Mouse (Mus musculus) spleen, adult 2 months (tissue): ENCODE data around the gene Edc3. TPM values are rescaled to one million over a fixed set of nuclear protein-coding genes. Genes with fewer than 3 reads are reported as not detected.

Experiments used
- DNase-seq, 2 experiments: peaks; one replicate each; pipeline versions ENCODE4 v3.0.0 to v3.0.0-alpha.2; 2012 to 2021; ENCODE audit warnings: low spot score in 2 of 2, low read depth in 1 of 2
- H3K27ac ChIP-seq: fragments of 200-500 bp; 2 replicates; pipeline ENCODE4 v1.5.1; 2012; ENCODE audit warnings: low read length, inconsistent platforms; ENCODE audit not compliant: insufficient read depth
- H3K27me3 ChIP-seq: fragments of 200-500 bp; 2 replicates; pipeline ENCODE4 v1.6.1; 2012; ENCODE audit warnings: mild to moderate bottlenecking, moderate library complexity, low read length, inconsistent platforms; ENCODE audit not compliant: control insufficient read depth, insufficient read depth
- H3K36me3 ChIP-seq: fragments of 200-500 bp; 2 replicates; pipeline ENCODE4 v1.6.1; 2012; ENCODE audit warnings: mild to moderate bottlenecking, low read length, inconsistent platforms; ENCODE audit not compliant: control insufficient read depth, insufficient read depth
- H3K4me1 ChIP-seq: fragments of 200-500 bp; 2 replicates; pipeline ENCODE4 v1.6.1; 2011; ENCODE audit warnings: inconsistent platforms; ENCODE audit not compliant: control insufficient read depth, insufficient read depth, insufficient read length
- H3K4me3 ChIP-seq: fragments of 200-500 bp; 2 replicates; pipeline ENCODE4 v1.5.1; 2011; ENCODE audit warnings: mild to moderate bottlenecking, inconsistent platforms; ENCODE audit not compliant: insufficient read depth, insufficient read length; ENCODE audit errors: extremely low read depth
- CTCF ChIP-seq: fragments of 200-500 bp; IDR thresholded peaks from 2 replicates; pipeline ENCODE4 v1.5.1; 2011; ENCODE audit warnings: mild to moderate bottlenecking, inconsistent platforms; ENCODE audit not compliant: insufficient read depth, insufficient read length, insufficient replicate concordance; ENCODE audit errors: extremely low read depth
- POLR2A ChIP-seq: fragments of 200-500 bp; IDR thresholded peaks from 2 replicates; pipeline ENCODE4 v1.6.1; 2011; ENCODE audit warnings: low read depth, low read length, inconsistent platforms
- WGBS: fragments of 180-500 bp; shearing (Covaris S2); methylation state at CpG from one replicate; pipeline ENCODE4 v1.1.7; 2018; 5-methylcytosine and 5-hydroxymethylcytosine counted together
- polyA plus RNA-seq: library from polyadenylated mRNA; depleted of rRNA; stranded (reverse); fragments of >200 nt; gene quantifications from 2 replicates; pipeline ENCODE4 v1.2.3, GENCODE M21; 2012

Gene Edc3
- polyA plus RNA-seq, 1 experiment: 9.9 TPM

GRCm38 (mm10) chr9:57774168-57774567 lies 65.8 kb downstream of the Edc3 start:
- Histone ChIP-seq H3K4me1 (peaks cover 3% of the 10 kb centered on the region), H3K27me3 (no peaks in the 10 kb centered on the region), H3K4me3 (no peak overlapping the region), H3K36me3 (no peaks in the 10 kb centered on the region), H3K27ac (no peak overlapping the region)
- TF ChIP-seq CTCF: no peak
- no peak for TF ChIP-seq POLR2A
- 3% methylated on average over 1 of the region's 1 CpGs for WGBS
- DNase-seq: no peak

DNA sequence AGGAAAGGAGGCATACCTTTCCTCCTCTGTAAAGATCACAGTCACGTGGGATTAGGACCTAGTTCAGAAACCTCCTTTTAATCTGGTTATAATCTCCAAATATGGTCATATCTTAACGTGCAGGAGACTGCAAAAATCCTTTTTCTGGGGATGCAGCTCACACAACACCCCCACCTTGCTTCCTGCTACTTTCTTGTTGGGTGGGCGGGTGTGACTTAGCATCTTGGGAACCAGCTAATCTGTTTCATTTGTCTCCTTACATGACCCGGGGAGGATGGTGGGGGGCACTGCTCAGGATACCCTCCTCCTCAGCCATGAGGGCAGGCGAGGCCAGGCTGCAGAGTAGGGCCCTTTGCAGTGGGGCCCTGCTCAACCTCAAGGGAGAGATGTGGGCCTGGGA lies 66.7 kb downstream of the Edc3 start:
- H3K27ac ChIP-seq: no peak overlapping the region
- whole genome bisulfite sequencing: 63% methylated on average over 5 of the region's 5 CpGs
- peaks cover 3% of the 10 kb centered on the region; the same call in 1 of the 2 replicates for H3K4me1 ChIP-seq
- TF ChIP-seq POLR2A (no peak), CTCF (no peak)
- no peaks in the 10 kb centered on the region for H3K27me3 ChIP-seq
- no peaks in the 10 kb centered on the region for H3K36me3 ChIP-seq
- no peak overlapping the region for H3K4me3 ChIP-seq
- no peak for DNase-seq

GRCm38 (mm10) chr9:57775736-57776135 lies 67.4 kb downstream of the Edc3 start:
- H3K4me1 ChIP-seq: no peaks in the 10 kb centered on the region
- 86% methylated on average over 4 of the region's 4 CpGs for WGBS
- no peaks in the 10 kb centered on the region for H3K36me3 ChIP-seq
- no peak overlapping the region for H3K27ac ChIP-seq
- no peak overlapping the region for H3K4me3 ChIP-seq
- no peaks in the 10 kb centered on the region for H3K27me3 ChIP-seq
- DNase-seq: no peak
- no peak for TF ChIP-seq CTCF
- TF ChIP-seq POLR2A: no peak

GRCm38 (mm10) chr9:57782656-57783055 lies 74.3 kb downstream of the Edc3 start:
- no peaks in the 10 kb centered on the region for H3K27me3 ChIP-seq
- no peak overlapping the region for H3K4me3 ChIP-seq
- DNase-seq: no peak
- no peak for TF ChIP-seq CTCF
- no peak for TF ChIP-seq POLR2A
- WGBS: 83% methylated on average over 3 of the region's 3 CpGs
- no peak overlapping the region for H3K27ac ChIP-seq
- no peaks in the 10 kb centered on the region for H3K4me1 ChIP-seq
- H3K36me3 ChIP-seq: no peaks in the 10 kb centered on the region

DNA sequence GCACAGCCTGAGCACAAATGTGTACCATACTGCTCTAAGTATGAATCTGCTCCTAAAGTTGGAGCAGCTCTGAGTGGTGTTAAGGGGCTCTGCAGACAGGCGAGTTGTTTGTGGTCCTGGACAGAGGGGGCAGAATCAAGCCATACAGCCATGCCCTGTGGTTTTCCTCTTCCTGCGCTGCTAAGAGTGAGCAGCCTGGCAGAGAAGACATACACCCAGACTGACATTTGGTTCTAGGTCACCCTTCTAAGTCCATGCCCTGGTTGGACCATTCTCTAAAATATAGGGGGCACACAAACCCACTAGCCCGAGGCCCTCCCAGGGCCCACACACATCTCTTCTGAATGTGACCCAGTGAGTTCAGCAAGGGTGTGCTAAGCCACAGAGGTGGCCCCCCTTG lies 81.4 kb downstream of the Edc3 start:
- Histone ChIP-seq H3K27ac (peak overlapping the region; percentile 11; the same call in 1 of the 2 replicates), H3K27me3 (no peaks in the 10 kb centered on the region), H3K4me1 (peaks cover 9% of the 10 kb centered on the region; the same call in 1 of the 2 replicates), H3K4me3 (no peak overlapping the region), H3K36me3 (peaks cover 20% of the 10 kb centered on the region)
- WGBS: 15% methylated on average over 3 of the region's 3 CpGs
- DNase-seq: peak in 1 of 2 experiments; percentile 24
- no peak for TF ChIP-seq POLR2A
- TF ChIP-seq CTCF: no peak

GRCm38 (mm10) chr9:57797456-57797855 lies 89.1 kb downstream of the Edc3 start:
- Histone ChIP-seq H3K36me3 (peaks cover 45% of the 10 kb centered on the region), H3K4me3 (no peak overlapping the region), H3K4me1 (peaks cover 5% of the 10 kb centered on the region; the same call in 1 of the 2 replicates), H3K27me3 (no peaks in the 10 kb centered on the region), H3K27ac (no peak overlapping the region)
- 93% methylated on average over 8 of the region's 8 CpGs for WGBS
- TF ChIP-seq POLR2A (no peak), CTCF (no peak)
- DNase-seq: no peak

GRCm38 (mm10) chr9:57798725-57799253 lies 90.4 kb downstream of the Edc3 start:
- no peak for TF ChIP-seq CTCF
- no peak for TF ChIP-seq POLR2A
- no peak overlapping the region for H3K27ac ChIP-seq
- H3K4me3 ChIP-seq: no peak overlapping the region
- no peaks in the 10 kb centered on the region for H3K27me3 ChIP-seq
- no peak for DNase-seq
- peaks cover 41% of the 10 kb centered on the region for H3K36me3 ChIP-seq
- H3K4me1 ChIP-seq: peaks cover 5% of the 10 kb centered on the region; the same call in 1 of the 2 replicates
- WGBS: 78% methylated on average over 10 of the region's 10 CpGs
